Mouse (Mus musculus) midbrain, postnatal 0 days (tissue): ENCODE measurements around the gene Gpr143. TPM values are rescaled to one million over a fixed set of nuclear protein-coding genes. Genes with fewer than 3 reads are reported as not detected.

Source experiments
- ATAC-seq: fragments of 200-750 bp; cut with Nextera tagmentation; 2 replicates; pipeline ENCODE4 v1.8.0; 2017; ENCODE audit warnings: moderate number of reproducible peaks, mild to moderate bottlenecking, moderate TSS enrichment, moderate library complexity; ENCODE audit not compliant: low FRiP score
- DNase-seq: peaks from one replicate; pipeline ENCODE4 v3.0.0-alpha.2; 2015; ENCODE audit warnings: low spot score
- H3K27ac ChIP-seq: fragments of 300-500 bp; sonication (generic); 2 replicates; pipeline ENCODE4 v1.5.1; 2014; ENCODE audit warnings: low read depth, mild to moderate bottlenecking, low read length, mixed read lengths
- H3K27me3 ChIP-seq: fragments of 300-500 bp; sonication (generic); 2 replicates; pipeline ENCODE4 v1.6.1; 2014; ENCODE audit warnings: low read length, control low read depth, mixed read lengths; ENCODE audit not compliant: insufficient read depth
- H3K36me3 ChIP-seq: fragments of 300-500 bp; sonication (generic); 2 replicates; pipeline ENCODE4 v1.6.1; 2014; ENCODE audit warnings: low read length, control low read depth, mixed read lengths; ENCODE audit not compliant: insufficient read depth
- H3K4me1 ChIP-seq: fragments of 300-500 bp; sonication (generic); 2 replicates; pipeline ENCODE4 v1.6.1; 2014; ENCODE audit warnings: mild to moderate bottlenecking, control low read depth, antibody characterized with exemption, low read length, mixed read lengths; ENCODE audit not compliant: insufficient read depth
- H3K4me2 ChIP-seq: fragments of 300-500 bp; sonication (generic); 2 replicates; pipeline ENCODE4 v1.6.1; 2014; ENCODE audit warnings: low read depth, mild to moderate bottlenecking, low read length, mixed read lengths; ENCODE audit not compliant: poor library complexity, severe bottlenecking
- H3K4me3 ChIP-seq: fragments of 300-500 bp; sonication (generic); 2 replicates; pipeline ENCODE4 v1.5.1; 2014; ENCODE audit warnings: low read depth, mild to moderate bottlenecking, low read length, moderate library complexity
- H3K9ac ChIP-seq: fragments of 300-500 bp; sonication (generic); replicated peaks from 2 replicates; pipeline ENCODE4 v1.6.1; 2014; ENCODE audit warnings: mild to moderate bottlenecking, low read length, moderate library complexity, mixed read lengths; ENCODE audit not compliant: poor library complexity, severe bottlenecking
- H3K9me3 ChIP-seq: fragments of 300-500 bp; sonication (generic); 2 replicates; pipeline ENCODE4 v1.6.1; 2016; ENCODE audit warnings: low read length, control low read depth
- CTCF ChIP-seq: IDR thresholded peaks from 2 replicates; pipeline ENCODE4 v1.5.1; 2016; ENCODE audit warnings: antibody characterized with exemption, mild to moderate bottlenecking
- WGBS: fragments of 180-500 bp; shearing (Covaris S2); extraction: QIAGEN DNeasy Blood & Tissue Kit; methylation state at CpG from one replicate; pipeline ENCODE4 v1.1.7; 2014; 5-methylcytosine and 5-hydroxymethylcytosine counted together
- polyA plus RNA-seq: library from polyadenylated mRNA; unstranded; fragments of >200 nt; fragmentation: Nextera tagmentation; extraction: Ambion mirVana; gene quantifications from 2 replicates; pipeline ENCODE4 v1.2.1, GENCODE M21; 2015
- total RNA-seq: library from RNA; depleted of rRNA; stranded (reverse); fragments of >200 nt; gene quantifications from 2 replicates; pipeline ENCODE4 v1.2.3, GENCODE M21; 2014; rRNA removed

The Gpr143 gene
- total RNA-seq: 0.38 TPM in 1 of 2 replicates, not detected in the other
- polyA plus RNA-seq: 0.16 and 0.17 TPM in 2 replicates

DNA sequence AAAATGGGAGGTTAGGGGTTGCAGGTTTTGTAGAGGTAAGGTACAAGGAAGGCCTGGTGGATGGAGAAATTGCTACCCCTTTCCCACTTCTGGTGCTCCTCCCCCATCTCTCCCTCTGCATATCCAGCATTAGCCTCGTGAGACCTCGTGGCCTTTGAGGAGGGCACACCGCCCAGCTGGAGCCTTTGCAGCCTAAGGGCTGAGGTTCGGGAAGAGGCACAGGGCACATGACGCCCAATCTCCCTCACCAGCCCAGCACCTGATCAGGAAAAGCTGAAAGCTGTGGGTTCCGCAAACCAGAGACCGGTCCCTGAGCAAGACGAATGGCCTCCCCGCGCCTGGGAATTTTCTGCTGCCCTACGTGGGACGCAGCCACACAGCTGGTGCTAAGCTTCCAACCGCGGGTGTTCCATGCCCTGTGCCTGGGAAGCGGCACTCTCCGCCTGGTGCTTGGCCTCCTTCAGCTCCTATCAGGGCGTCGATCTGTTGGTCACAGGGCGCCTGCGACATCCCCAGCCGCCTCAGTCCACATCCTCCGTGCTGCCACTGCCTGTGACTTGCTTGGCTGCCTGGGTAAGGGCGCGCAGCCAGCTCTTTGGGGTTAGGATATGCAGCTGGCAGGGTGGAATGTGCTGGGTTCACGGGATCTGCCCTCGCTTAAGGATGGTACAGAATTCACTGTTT, at the start of gene Gpr143:
Gene Gpr143, plus strand, starts transcription at position 202 of the 684 bp plus-strand sequence.
- Histone ChIP-seq H3K4me3 (peak within 1 kb of the TSS; percentile 23), H3K9ac (0 out of 2 replicates have a peak within 1 kb of the TSS, but pooled peaks have one; percentile 9), H3K36me3 (no peaks in the 10 kb centered on the region), H3K27me3 (no peaks in the 10 kb centered on the region), H3K9me3 (no peaks in the 10 kb centered on the region), H3K4me1 (no peaks in the 10 kb centered on the region), H3K27ac (no peak within 1 kb of the TSS), H3K4me2 (peak within 1 kb of the TSS; percentile 45)
- DNase-seq (peak; percentile 15), ATAC-seq (no peak)
- WGBS: 29% methylated on average over 26 of the region's 26 CpGs
- TF ChIP-seq CTCF: no peak

DNA sequence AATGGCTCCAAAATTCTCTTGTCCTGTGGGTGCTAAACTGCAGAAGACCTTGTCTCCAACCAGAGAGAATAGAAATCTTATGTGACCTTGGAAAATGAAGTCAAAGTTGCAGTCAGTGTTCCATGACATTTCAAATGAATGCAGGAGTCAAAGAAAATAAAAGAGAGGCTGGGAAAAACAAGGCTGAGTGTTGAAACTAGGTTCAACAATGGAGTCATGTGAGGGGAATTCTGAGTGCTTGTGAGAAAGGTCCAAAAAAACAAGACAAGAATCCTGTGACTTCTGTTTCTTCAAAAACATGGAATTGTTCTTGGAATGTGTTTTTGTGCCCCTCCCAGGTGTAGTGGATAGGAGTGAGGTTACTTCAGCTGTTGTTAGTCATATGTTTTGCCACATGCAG, 46.4 kb upstream of the Gpr143 start:
- H3K4me1 ChIP-seq: no peaks in the 10 kb centered on the region
- no peaks in the 10 kb centered on the region for H3K36me3 ChIP-seq
- no peak overlapping the region for H3K9ac ChIP-seq
- no peak for ATAC-seq
- DNase-seq: no peak
- no peak overlapping the region for H3K4me2 ChIP-seq
- H3K27ac ChIP-seq: no peak overlapping the region
- no peak overlapping the region for H3K4me3 ChIP-seq
- peaks cover 5% of the 10 kb centered on the region; the same call in 1 of the 2 replicates for H3K27me3 ChIP-seq
- H3K9me3 ChIP-seq: no peaks in the 10 kb centered on the region
- no peak for TF ChIP-seq CTCF

DNA sequence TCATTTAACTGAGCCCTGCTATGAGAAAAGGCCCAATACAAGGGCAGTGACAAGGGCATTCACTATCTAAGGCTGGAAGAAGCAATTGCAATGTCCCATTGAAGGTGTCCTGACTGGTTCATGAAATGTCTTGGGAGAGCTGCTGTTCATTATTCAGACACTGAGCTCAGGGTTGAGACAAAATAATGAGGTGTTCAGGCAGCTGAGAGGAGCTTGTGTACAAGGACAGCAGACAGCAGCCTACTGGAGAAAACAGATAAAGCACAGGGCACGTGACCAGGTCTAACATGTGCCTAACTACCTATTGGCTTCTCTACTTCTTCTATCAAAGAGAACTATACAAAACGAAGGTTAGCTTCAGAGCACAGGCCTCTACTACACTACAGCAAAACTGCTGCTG, 43.5 kb upstream of the Gpr143 start:
- H3K9me3 ChIP-seq: no peaks in the 10 kb centered on the region
- no peaks in the 10 kb centered on the region for H3K27me3 ChIP-seq
- H3K4me3 ChIP-seq: no peak overlapping the region
- no peak for TF ChIP-seq CTCF
- H3K36me3 ChIP-seq: no peaks in the 10 kb centered on the region
- no peak overlapping the region for H3K27ac ChIP-seq
- no peak overlapping the region for H3K4me2 ChIP-seq
- no peaks in the 10 kb centered on the region for H3K4me1 ChIP-seq
- DNase-seq (no peak), ATAC-seq (no peak)
- H3K9ac ChIP-seq: no peak overlapping the region
- WGBS: 80% methylated on average over 2 of the region's 2 CpGs

DNA sequence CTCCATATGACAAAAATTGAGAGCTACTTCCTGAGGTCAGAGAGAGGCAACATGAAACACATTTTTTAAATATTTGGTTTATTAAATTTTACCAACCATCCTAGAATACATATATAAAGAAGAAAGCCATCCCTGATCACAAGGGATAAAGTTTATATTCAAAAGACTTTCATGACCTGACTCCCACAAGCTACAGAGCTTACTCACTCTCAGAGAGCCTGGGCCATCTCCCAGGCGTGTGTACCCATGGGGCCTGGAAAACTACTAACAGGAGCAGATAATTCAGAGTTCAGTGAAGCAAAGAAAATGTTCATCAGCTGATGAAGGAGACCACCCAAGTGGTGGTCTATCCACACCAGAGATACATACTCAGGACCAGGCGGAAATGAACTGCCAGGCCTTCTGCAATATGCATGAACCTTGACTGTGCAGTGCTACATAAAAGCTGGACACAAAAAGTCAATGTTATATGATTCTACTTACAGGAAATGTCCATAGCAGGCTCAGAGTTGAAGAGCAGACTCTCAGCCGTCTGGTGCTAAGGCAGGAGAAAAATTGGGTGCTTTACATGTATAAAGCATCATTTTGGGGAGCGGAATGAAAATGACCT, 42.9 kb upstream of the Gpr143 start:
- Histone ChIP-seq H3K27me3 (no peaks in the 10 kb centered on the region), H3K36me3 (no peaks in the 10 kb centered on the region), H3K9ac (no peak overlapping the region), H3K4me2 (no peak overlapping the region), H3K9me3 (no peaks in the 10 kb centered on the region), H3K4me1 (no peaks in the 10 kb centered on the region), H3K4me3 (no peak overlapping the region), H3K27ac (no peak overlapping the region)
- DNase-seq (no peak), ATAC-seq (no peak)
- WGBS: 79% methylated on average over 4 of the region's 4 CpGs
- TF ChIP-seq CTCF: no peak

DNA sequence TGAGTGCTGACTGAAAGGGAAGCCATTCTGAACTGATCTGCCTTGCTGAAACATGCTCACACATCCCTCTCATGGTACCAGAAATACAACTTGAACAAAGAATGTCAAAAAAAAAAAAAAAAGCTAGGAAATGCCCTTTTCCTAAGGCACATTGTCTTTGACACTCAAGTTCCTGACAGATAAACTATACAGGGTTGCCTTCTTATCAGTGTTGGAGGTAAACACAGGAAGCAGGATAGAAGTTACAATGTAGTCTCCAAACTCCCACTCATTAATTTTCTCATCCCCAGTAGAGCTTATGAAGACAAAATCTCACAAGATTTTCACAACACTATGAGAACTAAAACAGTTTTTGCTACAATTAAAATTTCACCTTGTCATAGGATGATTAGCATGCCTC, 38.1 kb upstream of the Gpr143 start:
- Histone ChIP-seq H3K9ac (no peak overlapping the region), H3K4me2 (no peak overlapping the region), H3K27ac (no peak overlapping the region), H3K4me1 (no peaks in the 10 kb centered on the region), H3K36me3 (no peaks in the 10 kb centered on the region), H3K4me3 (no peak overlapping the region), H3K9me3 (no peaks in the 10 kb centered on the region), H3K27me3 (no peaks in the 10 kb centered on the region)
- TF ChIP-seq CTCF: no peak
- ATAC-seq: no peak
- DNase-seq: no peak

DNA sequence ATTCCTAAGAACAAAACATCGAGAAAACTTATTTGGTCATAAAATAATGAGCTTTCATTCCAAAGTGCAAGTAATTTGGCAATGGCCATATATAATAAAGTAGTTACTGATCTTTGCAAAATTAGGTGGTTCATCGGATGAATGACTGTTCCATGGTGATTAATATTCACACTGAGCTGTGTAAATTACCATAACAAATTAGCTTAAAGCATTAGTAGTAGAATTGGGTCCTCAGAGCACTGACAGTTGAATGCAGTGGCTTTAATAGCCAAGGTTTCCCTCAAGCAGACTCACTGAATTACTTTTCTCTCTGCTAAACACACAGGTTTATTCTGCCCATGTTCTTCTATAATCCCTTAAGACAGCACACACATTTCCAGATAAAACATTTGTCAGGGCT, 35.8 kb upstream of the Gpr143 start:
- Histone ChIP-seq H3K36me3 (no peaks in the 10 kb centered on the region), H3K27ac (no peak overlapping the region), H3K9ac (no peak overlapping the region), H3K27me3 (no peaks in the 10 kb centered on the region), H3K9me3 (no peaks in the 10 kb centered on the region), H3K4me3 (no peak overlapping the region), H3K4me1 (no peaks in the 10 kb centered on the region), H3K4me2 (no peak overlapping the region)
- DNase-seq (no peak), ATAC-seq (no peak)
- 58% methylated on average over 2 of the region's 2 CpGs for WGBS
- no peak for TF ChIP-seq CTCF
